9 mouse cellular contexts compared by ENCODE assay signal in genomic region chr19:14449738-14450137, GRCm38 (mm10).
A peak's percentile ranks its signal among the peaks of the same experiment; 100 is the strongest.
DNase-seq lines count a peak whose midpoint lies in the region; ATAC-seq and TF ChIP-seq lines count a peak whose summit lies in the region.
"Had no signal": no experiment of that assay in that cellular context is flagged by ENCODE, and none has a peak within 500 bp of the region (broad histone marks: within the 10 kb centered on the region; RNA-seq: fewer than 3 reads in every experiment).

No protein-coding gene starts in this region.

- H3K36me3 ChIP-seq in lung, postnatal 0 days (ENCODE audit: insufficient read depth, low read length) = peaks cover 23% of the 10 kb centered on the region; the same call in 1 of the 2 replicates
- H3K36me3 ChIP-seq in forebrain, postnatal 0 days (ENCODE audit: insufficient read depth) = peaks cover 26% of the 10 kb centered on the region
- H3K36me3 ChIP-seq in forebrain, embryonic 11.5 days (ENCODE audit: control insufficient read depth, insufficient read depth, low read length) = peaks cover 7% of the 10 kb centered on the region; the same call in 1 of the 2 replicates

- H3K27me3 ChIP-seq in cerebellum, adult 2 months (ENCODE audit: control insufficient read depth, insufficient read depth, low read length) = no peaks in the 10 kb centered on the region
- H3K27me3 ChIP-seq in lung, postnatal 0 days (replicated peaks; ENCODE audit: insufficient read depth, low read length) = no peaks in the 10 kb centered on the region
- no peaks in the 10 kb centered on the region for H3K27me3 ChIP-seq in forebrain, postnatal 0 days (ENCODE audit: insufficient read depth, low read length)
- H3K27me3 ChIP-seq in forebrain, embryonic 11.5 days (ENCODE audit: control insufficient read depth, insufficient read depth, low read length) = no peaks in the 10 kb centered on the region
- H3K27me3 ChIP-seq: Patski had no signal

- no peak for TF ChIP-seq POLR2A in cerebellum, adult 2 months (IDR thresholded peaks at IDR 0.05; ENCODE audit: borderline replicate concordance, insufficient read depth, low read length)
- no peak for TF ChIP-seq POLR2A in cortical plate, adult 2 months (IDR thresholded peaks at IDR 0.05; ENCODE audit: extremely low read depth, insufficient read depth, low read length)

- 83% methylated on average over 3 of the region's 3 CpGs for WGBS in cerebellum, adult 2 months
- WGBS in lung, postnatal 0 days = 96% methylated on average over 3 of the region's 3 CpGs
- WGBS in forebrain, postnatal 0 days = 93% methylated on average over 3 of the region's 3 CpGs
- WGBS in forebrain, embryonic 11.5 days = 85% methylated on average over 3 of the region's 3 CpGs

- no peak overlapping the region for H3K4me2 ChIP-seq in lung, postnatal 0 days (replicated peaks; ENCODE audit: low read depth, low read length)
- H3K4me2 ChIP-seq in forebrain, postnatal 0 days (ENCODE audit: low read depth) = no peak overlapping the region
- no peak overlapping the region for H3K4me2 ChIP-seq in forebrain, embryonic 11.5 days (ENCODE audit: low read depth, low read length, severe bottlenecking)

- no peak overlapping the region for H3K9ac ChIP-seq in lung, postnatal 0 days (replicated peaks; ENCODE audit: low read depth)
- H3K9ac ChIP-seq in forebrain, postnatal 0 days = no peak overlapping the region
- H3K9ac ChIP-seq in forebrain, embryonic 11.5 days (ENCODE audit: low read length) = no peak overlapping the region

- no peak overlapping the region for H3K4me3 ChIP-seq in cerebellum, adult 2 months (replicated peaks; ENCODE audit: insufficient read depth, low read depth, low read length)
- H3K4me3 ChIP-seq in cortical plate, adult 2 months (ENCODE audit: insufficient read depth, low read length) = no peak overlapping the region
- H3K4me3 ChIP-seq in lung, postnatal 0 days (ENCODE audit: low read depth, low read length) = no peak overlapping the region
- no peak overlapping the region for H3K4me3 ChIP-seq in forebrain, postnatal 0 days (ENCODE audit: low read depth, low read length)
- H3K4me3 ChIP-seq in forebrain, embryonic 11.5 days (ENCODE audit: low read depth, low read length) = no peak overlapping the region

- no peak for DNase-seq in cerebellum, adult 2 months
- no peak for DNase-seq in cerebellum, adult 9-11 months
- DNase-seq in 416B (ENCODE audit: low read depth) = peak; percentile 71
- DNase-seq in lung, postnatal 0 days (ENCODE audit: low spot score) = peak; percentile 18
- DNase-seq in forebrain, postnatal 0 days = no peak
- no peak for DNase-seq in ovary, postnatal 36 days (ENCODE audit: low spot score)
- DNase-seq in forebrain, embryonic 11.5 days (ENCODE audit: low spot score) = no peak

- no peak for TF ChIP-seq EP300 in lung, postnatal 0 days (IDR thresholded peaks at IDR 0.05)

- H3K27ac ChIP-seq in cerebellum, adult 2 months (ENCODE audit: insufficient read depth, low read length) = no peak overlapping the region
- H3K27ac ChIP-seq in cortical plate, adult 2 months (ENCODE audit: insufficient read depth, low read length) = no peak overlapping the region
- H3K27ac ChIP-seq in lung, postnatal 0 days (ENCODE audit: low read length) = no peak overlapping the region
- H3K27ac ChIP-seq in forebrain, postnatal 0 days (ENCODE audit: low read depth, low read length) = no peak overlapping the region
- no peak overlapping the region for H3K27ac ChIP-seq in forebrain, embryonic 11.5 days (ENCODE audit: low read depth, low read length)

- no peaks in the 10 kb centered on the region for H3K9me3 ChIP-seq in lung, postnatal 0 days (ENCODE audit: low read length)
- H3K9me3 ChIP-seq in forebrain, postnatal 0 days (ENCODE audit: low read length) = no peaks in the 10 kb centered on the region
- no peaks in the 10 kb centered on the region for H3K9me3 ChIP-seq in forebrain, embryonic 11.5 days (ENCODE audit: control insufficient read depth, low read length)

- 0 out of 2 replicates have a peak, but pooled peaks have one; percentile 6 for TF ChIP-seq CTCF in cerebellum, adult 2 months (IDR thresholded peaks at IDR 0.05; ENCODE audit: borderline replicate concordance, insufficient read depth, low read depth, low read length)
- TF ChIP-seq CTCF in cortical plate, adult 2 months (IDR thresholded peaks at IDR 0.05; ENCODE audit: extremely low read depth, insufficient read depth, low read length) = peak; percentile 22; the same call in 1 of the 2 replicates
- TF ChIP-seq CTCF in lung, postnatal 0 days (IDR thresholded peaks at IDR 0.05) = peak; percentile 66
- no peak for TF ChIP-seq CTCF in forebrain, postnatal 0 days (IDR thresholded peaks at IDR 0.05; ENCODE audit: low read depth)

- H3K4me1 ChIP-seq in cerebellum, adult 2 months (ENCODE audit: control insufficient read depth, insufficient read depth, low read length) = peaks cover 5% of the 10 kb centered on the region
- no peaks in the 10 kb centered on the region for H3K4me1 ChIP-seq in cortical plate, adult 2 months (ENCODE audit: control insufficient read depth, insufficient read depth, low read length)
- no peaks in the 10 kb centered on the region for H3K4me1 ChIP-seq in lung, postnatal 0 days (ENCODE audit: insufficient read depth, low read depth, low read length)
- no peaks in the 10 kb centered on the region for H3K4me1 ChIP-seq in forebrain, postnatal 0 days (ENCODE audit: insufficient read depth)
- H3K4me1 ChIP-seq in forebrain, embryonic 11.5 days (replicated peaks; ENCODE audit: control insufficient read depth, insufficient read depth, low read length) = peaks cover 2% of the 10 kb centered on the region; the same call in 1 of the 2 replicates

- ATAC-seq in lung, postnatal 0 days = no peak
- no peak for ATAC-seq in forebrain, postnatal 0 days
- ATAC-seq in forebrain, embryonic 11.5 days (replicated peaks; ENCODE audit: low FRiP score) = no peak
- ATAC-seq: Patski had no signal

Comparison
In these comparisons a context has a peak if more than half of its experiments do, and no peak if none do; other contexts are left out.
1. DNase-seq: peak in 416B (single experiment) and lung, postnatal 0 days (single experiment); none in cerebellum, adult 2 months (0 of 2), cerebellum, adult 9-11 months (single experiment), forebrain, postnatal 0 days (single experiment), ovary, postnatal 36 days (single experiment) and forebrain, embryonic 11.5 days (single experiment).